Mouse (Mus musculus) cerebellum, postnatal 4 days (tissue): Measurements from ENCODE around the gene Olfr1115.
"Not testable (repeated sequence)": the region's sequence is repeated elsewhere in the genome, so short reads cannot be mapped to it uniquely, and the experiment has no call there.

Source experiments
- DNase-seq, 2 experiments: peaks; one replicate each; pipeline ENCODE4 v3.0.0; 2022; ENCODE audit warnings: low spot score in 2 of 2, mixed read lengths in 1 of 2

Gene Olfr1115

DNA sequence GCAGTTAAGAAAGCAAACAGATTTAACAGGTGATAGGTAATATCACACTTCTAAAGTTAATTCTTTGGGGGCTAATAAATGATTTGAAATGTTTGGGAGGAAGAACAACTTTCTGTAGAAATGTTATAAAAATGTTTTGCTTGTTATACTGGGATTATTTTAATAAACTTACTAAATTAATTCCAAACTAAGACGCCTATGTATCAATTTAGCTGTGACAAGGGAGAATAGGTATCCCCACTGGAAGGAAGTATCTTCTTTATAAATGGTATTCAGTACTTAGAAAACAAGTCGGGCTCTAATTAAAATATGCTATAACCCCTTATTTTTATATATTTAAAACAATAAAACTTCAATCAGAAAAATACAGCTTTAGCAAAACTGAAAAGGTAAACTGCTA is at the start of gene Olfr1115:
Olfr1115 (plus strand) TSS at position 301 of the 400 bp plus-strand sequence.
- no peak for DNase-seq

DNA sequence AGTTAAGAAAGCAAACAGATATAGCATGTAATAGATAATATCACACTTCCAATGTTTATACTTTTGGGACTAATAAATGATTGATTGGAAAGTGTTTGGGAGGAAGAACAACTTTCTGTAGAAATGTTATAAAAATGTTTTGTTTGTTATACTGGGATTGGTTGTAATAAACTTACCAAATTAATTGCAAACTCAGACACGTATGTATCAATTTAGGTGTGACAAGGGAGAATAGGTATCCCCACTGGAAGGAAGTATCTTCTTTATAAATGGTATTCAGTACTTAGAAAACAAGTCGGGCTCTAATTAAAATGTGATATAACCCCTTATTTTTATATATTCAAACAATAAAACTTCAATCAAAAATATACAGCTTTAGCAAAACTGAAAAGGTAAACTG is 39.1 kb upstream of the Olfr1115 start, which contains the start of gene Olfr1113:
Olfr1113 (plus strand) TSS at position 301 of the 400 bp plus-strand sequence.
- DNase-seq, result no peak

GRCm38 (mm10) chr2:87267234-87267633 is 19.4 kb downstream of the Olfr1115 start, which contains the start of gene Olfr1116:
TSS of gene Olfr1116 (plus strand) at chr2:87267534.
- DNase-seq, result no peak

GRCm38 (mm10) chr2:87293977-87294376 is 46.2 kb downstream of the Olfr1115 start:
- not testable (repeated sequence) for DNase-seq
